Mouse (Mus musculus) small intestine, adult 2 months (tissue): Measurements from ENCODE around the gene Rassf6.

ENCODE experiments used
- CTCF ChIP-seq: fragments of 200-500 bp; IDR thresholded peaks from 2 replicates; pipeline ENCODE4 v1.5.1; 2012; ENCODE audit warnings: low read depth, mild to moderate bottlenecking, control low read depth, inconsistent platforms, low read length, moderate library complexity, mixed read lengths; ENCODE audit not compliant: insufficient replicate concordance, insufficient read length; ENCODE audit errors: extremely low read depth
- POLR2A ChIP-seq: fragments of 200-500 bp; IDR thresholded peaks from 2 replicates; pipeline ENCODE4 v1.6.1; 2012; ENCODE audit warnings: low read depth, mild to moderate bottlenecking, control low read depth, inconsistent platforms, low read length, moderate library complexity

DNA sequence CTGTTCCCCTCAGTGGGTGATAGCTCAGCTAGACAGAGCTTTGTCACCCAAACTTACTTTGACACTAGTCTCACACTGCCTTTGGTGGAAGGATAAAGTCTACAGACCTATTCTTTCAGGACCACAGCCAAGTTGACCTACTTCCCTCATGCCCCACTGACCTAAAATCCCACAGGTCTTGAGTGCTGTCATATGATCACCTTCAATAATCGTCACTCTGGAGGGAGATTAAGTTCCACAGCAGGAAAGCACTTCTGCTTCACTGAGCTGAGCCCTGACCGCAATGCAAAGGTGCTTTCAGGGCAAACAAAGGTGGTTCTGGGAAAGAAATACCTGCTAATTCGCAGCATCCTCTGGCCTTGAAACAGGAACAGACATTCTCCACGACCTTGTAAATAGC is 44.5 kb upstream of the Rassf6 start:
- no peak for TF ChIP-seq CTCF
- no peak for TF ChIP-seq POLR2A
